Mouse (Mus musculus): Measurements from ENCODE around the gene Atg13.

Atg13 gene

DNA sequence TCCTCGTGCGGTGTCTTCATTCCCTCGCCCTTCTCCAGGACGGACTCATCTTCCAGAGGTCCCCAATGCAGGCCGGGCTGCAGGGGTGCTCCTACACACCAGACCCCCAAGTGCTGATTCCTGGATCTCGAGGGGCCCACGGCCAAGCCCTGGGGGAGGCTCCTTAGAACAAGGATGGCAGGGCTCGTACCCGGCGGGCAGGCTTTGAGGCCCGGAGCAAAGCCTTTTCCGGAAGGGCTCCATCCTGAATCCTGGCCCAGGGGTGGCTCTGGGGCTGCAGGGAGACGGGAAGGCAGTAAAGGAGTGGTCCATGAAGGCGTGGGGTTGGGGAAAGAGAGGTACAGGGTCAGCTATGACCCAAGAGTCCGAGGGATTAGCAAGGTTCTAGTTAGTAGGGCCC, 61.2 kb downstream of the Atg13 start:
- DNase-seq (ENCODE audit: low spot score), result no peak

DNA sequence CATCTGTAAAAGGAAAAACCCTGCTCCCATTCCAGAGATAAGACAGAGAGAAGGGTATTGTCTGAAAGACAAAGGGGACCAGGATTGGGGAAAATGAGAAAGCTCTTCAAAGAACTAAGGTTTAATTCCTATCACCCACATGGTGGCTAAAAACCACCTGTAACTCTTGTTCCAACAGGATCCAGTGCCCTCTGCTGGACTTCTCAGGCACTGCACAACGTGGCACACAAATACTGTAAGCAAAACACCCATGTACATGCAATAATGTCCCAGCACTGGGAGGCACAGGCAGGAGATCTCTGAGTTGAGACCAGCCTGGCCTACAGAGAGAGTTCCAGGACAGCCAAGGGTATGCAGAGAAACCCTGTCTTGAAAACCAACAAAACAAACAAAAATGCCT, 63.6 kb downstream of the Atg13 start:
- DNase-seq (ENCODE audit: low spot score), result peak; percentile 76

DNA sequence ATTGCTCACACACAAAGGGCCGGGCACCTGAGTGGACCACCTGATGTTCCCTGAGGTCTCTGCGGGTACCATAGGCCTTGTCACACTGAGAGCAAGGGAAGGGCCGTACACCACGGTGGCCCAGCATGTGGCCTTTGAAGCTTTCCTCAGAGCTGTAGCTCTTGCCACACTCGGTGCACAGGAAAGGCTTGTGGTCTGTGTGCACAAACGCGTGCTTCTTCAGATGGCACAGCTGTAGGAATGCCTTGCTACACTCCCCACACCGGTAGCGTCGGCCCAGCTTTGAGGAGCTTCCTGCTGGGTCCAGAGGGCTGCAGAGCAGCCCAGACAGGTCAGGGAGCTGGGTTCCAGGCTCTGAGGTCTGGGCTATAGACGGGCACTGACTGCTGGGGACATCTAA, 64.6 kb downstream of the Atg13 start:
- no peak for DNase-seq (ENCODE audit: low spot score)

DNA sequence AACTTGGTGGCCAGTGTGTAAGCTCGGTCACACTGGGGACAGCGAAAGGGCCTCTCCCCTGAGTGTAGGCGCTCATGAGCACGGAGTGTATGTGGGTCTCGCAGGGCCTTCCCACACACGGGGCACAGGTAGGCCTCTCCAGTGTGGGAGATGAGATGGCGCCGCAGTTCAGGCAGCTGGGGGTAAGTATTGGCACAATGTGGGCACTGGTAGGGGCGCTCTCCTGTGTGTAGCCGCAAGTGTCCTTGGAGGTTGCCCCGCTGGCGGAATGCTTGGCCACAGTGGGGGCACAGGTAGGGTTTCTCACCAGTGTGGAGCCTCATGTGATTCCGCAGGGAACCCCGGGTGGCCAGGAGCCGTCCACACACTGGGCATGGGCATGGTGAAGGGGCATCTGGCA, 65.0 kb downstream of the Atg13 start:
- no peak for DNase-seq (ENCODE audit: low spot score)

DNA sequence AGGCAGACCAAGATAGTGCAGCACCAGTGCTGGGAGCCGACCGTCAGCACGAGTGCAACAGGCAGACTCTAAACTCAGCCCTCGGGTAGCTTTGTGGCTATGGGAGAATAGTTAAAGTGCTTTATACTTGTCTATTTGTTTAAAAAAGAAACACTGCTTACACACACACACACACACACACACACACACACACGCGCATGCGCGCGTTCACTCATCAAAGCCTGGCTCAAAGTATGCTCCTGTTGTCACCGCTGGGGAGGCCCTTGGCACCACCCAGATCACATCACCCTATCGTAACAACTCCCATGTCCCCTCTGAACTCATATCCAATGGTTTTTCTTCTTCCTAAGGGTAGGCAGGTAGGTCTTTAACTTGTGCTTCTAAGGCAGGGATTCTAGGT, 66.4 kb downstream of the Atg13 start:
- no peak for DNase-seq (ENCODE audit: low spot score)

DNA sequence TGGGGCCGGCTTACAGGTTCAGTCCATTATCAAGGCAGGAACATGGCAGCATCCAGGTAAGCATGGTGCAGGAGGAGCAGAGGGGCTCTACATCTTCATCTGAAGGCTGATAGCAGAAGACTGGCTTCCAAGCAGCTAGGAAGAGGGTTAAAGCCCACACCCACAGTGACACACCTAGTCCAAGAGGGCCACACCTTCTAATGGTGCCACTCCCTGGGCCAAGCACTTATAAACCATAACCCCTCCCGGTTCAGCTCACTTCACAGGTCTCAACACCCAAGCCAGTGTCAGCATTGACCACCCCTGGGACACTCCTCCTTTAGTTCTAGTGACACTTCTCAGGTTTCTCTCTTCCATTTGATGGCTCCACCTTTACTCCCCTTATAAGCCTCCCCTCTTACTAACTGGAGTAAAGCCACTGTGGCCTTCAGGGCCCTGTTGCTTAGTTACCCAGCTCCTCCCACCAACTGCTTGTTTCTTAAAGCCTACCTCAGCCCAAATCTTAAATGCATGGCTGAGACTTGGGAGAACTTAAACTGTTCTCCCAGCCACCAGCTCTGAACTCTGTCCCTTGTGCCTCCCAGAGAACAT, 67.5 kb downstream of the Atg13 start:
- DNase-seq (ENCODE audit: low spot score), result no peak

DNA sequence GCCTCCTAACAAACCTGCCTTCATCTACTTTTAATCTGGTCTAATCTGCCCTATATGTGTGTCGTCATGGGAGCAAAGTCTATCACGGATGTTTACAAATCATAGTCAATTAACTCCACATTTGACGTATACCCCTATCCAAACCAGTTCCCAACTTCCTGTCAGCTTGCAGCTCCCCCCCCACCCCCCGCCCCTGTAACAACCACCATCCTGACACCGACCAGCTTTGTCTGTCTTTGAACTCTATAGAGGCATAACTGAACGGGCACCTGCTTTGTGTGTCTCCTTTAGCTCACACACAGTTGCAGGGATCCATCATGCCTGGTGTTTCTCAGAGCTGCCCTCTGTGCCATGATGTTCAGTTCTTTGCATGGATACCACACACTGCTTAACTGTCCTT, 71.4 kb downstream of the Atg13 start:
- DNase-seq (ENCODE audit: low spot score), result no peak

- DNase-seq (ENCODE audit: low spot score), result no peak
These were observed 73.5 kb downstream of the Atg13 start for GRCm38 (mm10) chr2:91636727-91637338.

GRCm38 (mm10) chr2:91636229-91636628, 74.1 kb downstream of the Atg13 start, which contains the start of gene F2:
F2 (minus strand) TSS chr2:91636414.
- no peak for DNase-seq (ENCODE audit: low spot score)

GRCm38 (mm10) chr2:91635486-91635885, 74.9 kb downstream of the Atg13 start:
- no peak for DNase-seq (ENCODE audit: low spot score)

DNA sequence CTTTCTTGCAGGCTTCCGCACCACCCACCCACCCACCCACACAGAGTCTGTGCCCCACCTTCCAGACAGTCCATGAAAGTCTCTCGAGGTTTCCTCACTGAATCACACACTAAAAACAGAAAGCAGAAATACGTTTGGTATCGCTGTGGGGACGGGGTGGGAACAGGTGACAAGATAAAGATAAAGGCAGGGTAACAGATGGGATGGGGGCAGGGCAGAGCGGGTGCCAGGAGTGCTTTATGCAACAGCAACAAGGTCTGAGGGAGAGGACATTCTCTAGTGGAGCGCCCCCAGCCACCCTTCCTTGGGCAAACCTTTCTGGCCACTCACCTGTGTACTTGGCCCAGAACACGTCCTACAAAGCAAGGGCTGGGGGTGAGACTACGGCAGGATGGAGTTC, 75.5 kb downstream of the Atg13 start:
- no peak for DNase-seq (ENCODE audit: low spot score)

DNA sequence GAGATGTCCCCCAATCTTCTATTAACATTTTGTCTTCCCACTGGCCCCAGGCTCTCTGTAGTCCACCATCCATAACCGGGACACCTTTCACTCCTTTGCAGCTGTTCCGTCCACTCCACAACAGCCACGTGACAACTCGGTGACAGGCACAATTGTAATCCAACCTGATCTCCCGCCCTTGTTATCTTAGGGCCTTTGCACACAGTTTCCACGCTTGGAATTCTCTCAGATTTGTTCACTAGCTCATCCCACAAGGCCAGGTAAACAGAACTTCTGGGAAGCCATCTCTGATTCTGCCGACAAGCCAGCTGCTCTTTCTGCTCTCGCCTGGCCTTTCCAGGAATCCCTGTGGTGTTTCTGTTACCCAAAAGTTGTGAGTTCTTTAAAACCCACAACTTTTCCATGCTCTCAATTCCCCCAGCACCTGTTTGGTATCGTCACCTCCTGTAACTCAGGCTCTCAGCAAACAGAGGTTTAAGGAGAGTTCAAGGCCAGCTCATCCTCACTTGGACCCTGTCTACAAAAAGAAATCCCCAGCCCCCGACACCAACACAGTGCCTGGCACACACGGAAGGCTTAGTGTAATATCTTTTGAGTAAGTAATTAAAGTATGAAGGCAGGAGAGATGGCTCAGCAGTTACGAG, 76.9 kb downstream of the Atg13 start:
- DNase-seq (ENCODE audit: low spot score), result no peak

- DNase-seq (ENCODE audit: low spot score), result no peak
These were observed 78.1 kb downstream of the Atg13 start for GRCm38 (mm10) chr2:91632316-91632715.

- no peak for DNase-seq (ENCODE audit: low spot score)
These were observed 78.5 kb downstream of the Atg13 start for GRCm38 (mm10) chr2:91631826-91632225.

- DNase-seq (ENCODE audit: low spot score), result no peak
These were observed 80.0 kb downstream of the Atg13 start for GRCm38 (mm10) chr2:91630384-91630783.

GRCm38 (mm10) chr2:91629682-91630081, 80.7 kb downstream of the Atg13 start:
- no peak for DNase-seq (ENCODE audit: low spot score)

DNA sequence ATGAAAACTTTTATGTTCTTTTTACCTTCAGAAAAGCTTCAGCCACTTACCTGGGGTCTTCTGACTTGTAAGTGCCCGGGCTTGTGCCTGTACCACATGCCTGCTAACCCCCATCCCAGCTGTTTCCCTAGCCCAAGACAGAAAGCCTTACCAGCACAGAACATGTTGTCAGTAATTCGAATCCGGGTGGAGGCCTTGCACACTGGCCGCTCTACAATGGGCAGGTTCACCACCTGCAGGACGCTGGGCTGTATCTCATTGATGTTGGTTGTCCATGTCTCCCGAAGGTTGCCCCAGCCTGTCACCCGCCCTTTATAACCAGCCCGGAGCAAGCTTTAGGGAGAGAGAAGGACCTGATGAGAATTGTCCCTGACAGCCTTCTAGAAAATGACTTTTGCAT, 82.2 kb downstream of the Atg13 start:
- no peak for DNase-seq (ENCODE audit: low spot score)

DNA sequence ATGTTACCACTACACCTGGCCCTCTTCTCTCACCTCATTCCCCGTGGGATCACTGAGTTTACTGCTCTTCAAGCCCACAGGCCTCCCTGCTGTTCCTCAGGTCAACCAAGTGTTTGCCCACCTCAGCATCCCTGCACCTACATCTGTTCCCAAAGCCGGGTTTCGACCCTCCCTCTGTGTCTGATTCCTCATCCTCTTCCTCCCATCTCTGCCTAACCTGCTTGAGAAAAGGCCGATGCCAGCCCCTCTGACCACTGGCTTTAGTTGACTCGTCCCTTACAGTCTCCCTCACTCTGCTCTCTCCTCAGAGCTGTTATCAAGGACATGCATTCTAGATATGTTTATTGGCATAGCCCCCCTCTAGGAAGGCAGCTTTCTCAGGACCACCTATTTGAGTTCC, 82.9 kb downstream of the Atg13 start:
- DNase-seq (ENCODE audit: low spot score), result no peak

Measured in embryo, embryonic 10 days (tissue).